Mouse (Mus musculus) neural tube, embryonic 14.5 days (tissue): ENCODE measurements around the gene Papolg. TPM values are rescaled to one million over a fixed set of nuclear protein-coding genes. Genes with fewer than 3 reads are reported as not detected.
"Not testable (repeated sequence)": the region's sequence is repeated elsewhere in the genome, so short reads cannot be mapped to it uniquely, and the experiment has no call there.

ENCODE experiments used
- ATAC-seq: fragments of 200-750 bp; cut with Nextera tagmentation; 2 replicates; pipeline ENCODE4 v1.8.0; 2017; ENCODE audit warnings: low read depth, mild to moderate bottlenecking, moderate TSS enrichment, moderate library complexity
- H3K27ac ChIP-seq: fragments of 300-500 bp; sonication (generic); 2 replicates; pipeline ENCODE4 v1.5.1; 2014; ENCODE audit warnings: low read depth, mild to moderate bottlenecking, control low read depth, low read length, moderate library complexity, mixed read lengths
- H3K27me3 ChIP-seq: fragments of 300-500 bp; sonication (generic); 2 replicates; pipeline ENCODE4 v1.6.1; 2014; ENCODE audit warnings: low read length; ENCODE audit not compliant: control insufficient read depth, insufficient read depth
- H3K36me3 ChIP-seq: fragments of 300-500 bp; sonication (generic); 2 replicates; pipeline ENCODE4 v1.6.1; 2014; ENCODE audit warnings: low read length, mixed read lengths; ENCODE audit not compliant: control insufficient read depth, insufficient read depth
- H3K4me1 ChIP-seq: fragments of 300-500 bp; sonication (generic); 2 replicates; pipeline ENCODE4 v1.6.1; 2014; ENCODE audit warnings: low read length; ENCODE audit not compliant: control insufficient read depth, insufficient read depth
- H3K4me2 ChIP-seq: fragments of 300-500 bp; sonication (generic); 2 replicates; pipeline ENCODE4 v1.6.1; 2014; ENCODE audit warnings: mild to moderate bottlenecking, low read depth, low read length, control low read depth
- H3K4me3 ChIP-seq: fragments of 300-500 bp; sonication (generic); 2 replicates; pipeline ENCODE4 v1.5.1; 2014; ENCODE audit warnings: low read depth, low read length, control low read depth, mixed read lengths
- H3K9ac ChIP-seq: fragments of 300-500 bp; sonication (generic); replicated peaks from 2 replicates; pipeline ENCODE4 v1.6.1; 2014; ENCODE audit warnings: low read depth, mild to moderate bottlenecking, control low read depth, low read length, mixed read lengths
- H3K9me3 ChIP-seq: fragments of 300-500 bp; sonication (generic); 2 replicates; pipeline ENCODE4 v1.6.1; 2016; ENCODE audit warnings: low read length; ENCODE audit not compliant: control insufficient read depth
- WGBS: fragments of 180-500 bp; shearing (Covaris S2); extraction: QIAGEN DNeasy Blood & Tissue Kit; methylation state at CpG from one replicate; pipeline ENCODE4 v1.1.7; 2014; 5-methylcytosine and 5-hydroxymethylcytosine counted together
- polyA plus RNA-seq: library from polyadenylated mRNA; unstranded; fragments of >200 nt; fragmentation: Nextera tagmentation; extraction: Ambion mirVana; gene quantifications from 2 replicates; pipeline ENCODE4 v1.2.1, GENCODE M21; 2014

Gene Papolg
- polyA plus RNA-seq, result 23.9 and 24.9 TPM in 2 replicates

GRCm38 (mm10) chr11:23895060-23895426, at the start of gene Papolg:
Papolg (minus strand) TSS chr11:23895253.
- peaks cover 6% of the 10 kb centered on the region for H3K36me3 ChIP-seq
- ATAC-seq, result peak; percentile 100
- H3K9ac ChIP-seq, result peak within 1 kb of the TSS; percentile 74
- H3K4me3 ChIP-seq, result peak within 1 kb of the TSS; percentile 68
- H3K4me1 ChIP-seq, result peaks cover 6% of the 10 kb centered on the region; the same call in 1 of the 2 replicates
- WGBS, result 0% methylated on average over 21 of the region's 21 CpGs
- H3K4me2 ChIP-seq, result peak within 1 kb of the TSS; percentile 68
- no peaks in the 10 kb centered on the region for H3K27me3 ChIP-seq
- H3K27ac ChIP-seq, result peak within 1 kb of the TSS; percentile 92
- H3K9me3 ChIP-seq, result no peaks in the 10 kb centered on the region

- not testable (repeated sequence) for H3K9ac ChIP-seq, H3K36me3 ChIP-seq, H3K4me3 ChIP-seq, ATAC-seq, H3K9me3 ChIP-seq, H3K27me3 ChIP-seq, H3K27ac ChIP-seq, H3K4me2 ChIP-seq, H3K4me1 ChIP-seq
- WGBS, result 18% methylated on average over 8 of the region's 8 CpGs
Observed at GRCm38 (mm10) chr11:23928146-23928545, 33.1 kb upstream of the Papolg start.

- no peak for ATAC-seq
- Histone ChIP-seq H3K36me3 (no peaks in the 10 kb centered on the region), H3K9me3 (no peaks in the 10 kb centered on the region), H3K4me2 (no peak overlapping the region), H3K4me3 (no peak overlapping the region), H3K27me3 (no peaks in the 10 kb centered on the region), H3K9ac (no peak overlapping the region), H3K4me1 (no peaks in the 10 kb centered on the region), H3K27ac (no peak overlapping the region)
- 44% methylated on average over 8 of the region's 8 CpGs for whole genome bisulfite sequencing
Observed at GRCm38 (mm10) chr11:23927643-23928042, 32.6 kb upstream of the Papolg start.

- H3K9me3 ChIP-seq, H3K4me3 ChIP-seq, H3K27ac ChIP-seq, H3K4me1 ChIP-seq, ATAC-seq, H3K4me2 ChIP-seq, H3K36me3 ChIP-seq, H3K27me3 ChIP-seq, H3K9ac ChIP-seq: not testable (repeated sequence)
- 80% methylated on average over 2 of the region's 2 CpGs for WGBS
Observed at GRCm38 (mm10) chr11:23913824-23914223, 18.8 kb upstream of the Papolg start.

GRCm38 (mm10) chr11:23903909-23904308, 8.9 kb upstream of the Papolg start:
- H3K4me1 ChIP-seq, result no peaks in the 10 kb centered on the region
- H3K9me3 ChIP-seq, result no peaks in the 10 kb centered on the region
- no peak for ATAC-seq
- no peaks in the 10 kb centered on the region for H3K27me3 ChIP-seq
- H3K27ac ChIP-seq, result no peak overlapping the region
- H3K4me3 ChIP-seq, result no peak overlapping the region
- no peaks in the 10 kb centered on the region for H3K36me3 ChIP-seq
- H3K9ac ChIP-seq, result no peak overlapping the region
- WGBS, result 84% methylated on average over 1 of the region's 1 CpGs
- H3K4me2 ChIP-seq, result no peak overlapping the region

- Histone ChIP-seq H3K4me1 (peaks cover 6% of the 10 kb centered on the region; the same call in 1 of the 2 replicates), H3K4me2 (peak overlapping the region; percentile 68), H3K27ac (peak overlapping the region; percentile 92), H3K4me3 (peak overlapping the region; percentile 68), H3K36me3 (peaks cover 6% of the 10 kb centered on the region), H3K9ac (peak overlapping the region; percentile 74), H3K27me3 (no peaks in the 10 kb centered on the region), H3K9me3 (no peaks in the 10 kb centered on the region)
- WGBS, result 2% methylated on average over 43 of the region's 48 CpGs
- ATAC-seq, result peak; percentile 89
Observed at GRCm38 (mm10) chr11:23894141-23895059, 653 bp downstream of the Papolg start.

- Histone ChIP-seq H3K4me3 (no peak overlapping the region), H3K36me3 (peaks cover 6% of the 10 kb centered on the region), H3K27ac (no peak overlapping the region), H3K4me2 (no peak overlapping the region), H3K27me3 (no peaks in the 10 kb centered on the region), H3K9ac (no peak overlapping the region), H3K9me3 (no peaks in the 10 kb centered on the region), H3K4me1 (peaks cover 6% of the 10 kb centered on the region; the same call in 1 of the 2 replicates)
- ATAC-seq, result no peak
Observed at GRCm38 (mm10) chr11:23893556-23893955, 1.5 kb downstream of the Papolg start.

GRCm38 (mm10) chr11:23864326-23864725, 30.7 kb downstream of the Papolg start:
- 81% methylated on average over 2 of the region's 2 CpGs for WGBS
- no peak overlapping the region for H3K4me3 ChIP-seq
- H3K9me3 ChIP-seq, result no peaks in the 10 kb centered on the region
- no peaks in the 10 kb centered on the region for H3K27me3 ChIP-seq
- no peak overlapping the region for H3K9ac ChIP-seq
- no peak for ATAC-seq
- no peak overlapping the region for H3K4me2 ChIP-seq
- H3K27ac ChIP-seq, result no peak overlapping the region
- H3K4me1 ChIP-seq, result no peaks in the 10 kb centered on the region
- peaks cover 62% of the 10 kb centered on the region for H3K36me3 ChIP-seq

- H3K4me2 ChIP-seq, result no peak overlapping the region
- peaks cover 45% of the 10 kb centered on the region for H3K36me3 ChIP-seq
- H3K9me3 ChIP-seq, result no peaks in the 10 kb centered on the region
- H3K27me3 ChIP-seq, result no peaks in the 10 kb centered on the region
- no peak overlapping the region for H3K4me3 ChIP-seq
- no peaks in the 10 kb centered on the region for H3K4me1 ChIP-seq
- no peak overlapping the region for H3K27ac ChIP-seq
- no peak overlapping the region for H3K9ac ChIP-seq
- no peak for ATAC-seq
- 86% methylated on average over 4 of the region's 4 CpGs for WGBS
Observed at GRCm38 (mm10) chr11:23856723-23857112, 38.3 kb downstream of the Papolg start.
